In the genomic region with DNA sequence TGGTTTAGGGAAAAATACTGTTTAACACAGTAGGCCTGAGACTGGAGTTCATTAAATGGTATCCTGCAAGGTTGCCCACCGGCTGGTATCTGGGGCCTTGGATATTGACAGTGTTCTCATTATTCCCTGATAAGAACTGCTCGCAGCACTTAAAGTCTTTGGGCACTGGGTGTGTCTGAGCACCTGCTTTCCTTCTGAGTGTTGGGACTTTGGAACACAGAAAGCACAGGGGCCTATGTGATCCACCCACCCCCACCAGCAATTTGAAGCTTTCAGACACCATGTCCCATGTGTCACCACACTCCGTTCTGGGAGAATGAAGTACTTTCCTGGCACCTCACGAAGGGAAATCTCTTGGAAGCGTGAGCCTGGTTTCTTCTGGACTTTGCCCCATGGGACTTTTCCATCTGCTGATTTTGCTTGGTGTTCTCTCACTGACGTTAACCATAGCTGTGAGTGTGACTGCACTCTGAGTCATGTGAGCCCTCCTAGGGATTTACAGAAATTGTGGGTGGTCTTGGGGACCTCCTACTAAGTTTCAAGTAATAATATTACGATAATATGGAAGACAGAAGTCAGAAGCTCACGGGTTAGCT, we compare ENCODE assay signal across 24 mouse cellular contexts.
DNase-seq lines count a peak whose midpoint lies in the region; ATAC-seq and TF ChIP-seq lines count a peak whose summit lies in the region.
"Had no signal": no experiment of that assay in that cellular context is flagged by ENCODE, and none has a peak within 500 bp of the region (broad histone marks: within the 10 kb centered on the region; RNA-seq: fewer than 3 reads in every experiment).

No protein-coding gene starts in this region.

- TF ChIP-seq POLR2A in small intestine, adult 2 months (IDR thresholded peaks at IDR 0.05; ENCODE audit: low read depth, low read length) = no peak
- TF ChIP-seq POLR2A in cerebellum, adult 2 months (IDR thresholded peaks at IDR 0.05; ENCODE audit: borderline replicate concordance, insufficient read depth, low read length) = no peak

- H3K36me3 ChIP-seq in heart, embryonic 12.5 days = no peaks in the 10 kb centered on the region
- no peaks in the 10 kb centered on the region for H3K36me3 ChIP-seq in intestine, embryonic 15.5 days
- peaks cover 6% of the 10 kb centered on the region for H3K36me3 ChIP-seq in small intestine, adult 2 months (ENCODE audit: control insufficient read depth, insufficient read depth, low read length)
- H3K36me3 ChIP-seq: embryonic facial prominence, embryonic 12.5 days; forebrain, embryonic 15.5 days; G1E; heart, embryonic 13.5 days; hindbrain, embryonic 15.5 days; limb, embryonic 10.5 days; liver, embryonic 12.5 days; midbrain, embryonic 15.5 days had no signal

- H3K4me1 ChIP-seq in heart, embryonic 12.5 days (replicated peaks) = no peaks in the 10 kb centered on the region
- H3K4me1 ChIP-seq in intestine, embryonic 15.5 days (replicated peaks) = no peaks in the 10 kb centered on the region
- peaks cover 31% of the 10 kb centered on the region for H3K4me1 ChIP-seq in small intestine, adult 2 months (ENCODE audit: control insufficient read depth, insufficient read depth, insufficient read length, low read length)
- no peaks in the 10 kb centered on the region for H3K4me1 ChIP-seq in cerebellum, adult 2 months (ENCODE audit: control insufficient read depth, insufficient read depth, low read length)
- H3K4me1 ChIP-seq: forebrain, embryonic 15.5 days; hindbrain, embryonic 15.5 days; limb, embryonic 10.5 days; liver, embryonic 12.5 days; midbrain, embryonic 15.5 days had no signal

- H3K27me3 ChIP-seq in heart, embryonic 12.5 days (replicated peaks) = no peaks in the 10 kb centered on the region
- H3K27me3 ChIP-seq in intestine, embryonic 15.5 days (replicated peaks) = no peaks in the 10 kb centered on the region
- no peaks in the 10 kb centered on the region for H3K27me3 ChIP-seq in small intestine, adult 2 months (ENCODE audit: control insufficient read depth, insufficient read depth, low read length)
- no peaks in the 10 kb centered on the region; the same call in 1 of the 2 replicates for H3K27me3 ChIP-seq in cerebellum, adult 2 months (ENCODE audit: control insufficient read depth, insufficient read depth, low read length)
- H3K27me3 ChIP-seq: embryonic facial prominence, embryonic 12.5 days; forebrain, embryonic 15.5 days; heart, embryonic 13.5 days; hindbrain, embryonic 15.5 days; liver, embryonic 12.5 days; midbrain, embryonic 15.5 days had no signal

- H3K27ac ChIP-seq in heart, embryonic 12.5 days (ENCODE audit: poor library complexity, severe bottlenecking) = no peak overlapping the region
- peak overlapping the region; percentile 51 for H3K27ac ChIP-seq in layer of hippocampus, adult 2 months
- peak overlapping the region; percentile 70 for H3K27ac ChIP-seq in intestine, embryonic 15.5 days
- H3K27ac ChIP-seq in small intestine, adult 2 months (ENCODE audit: insufficient read depth, low read depth, low read length) = peak overlapping the region; percentile 90
- H3K27ac ChIP-seq in cerebellum, adult 2 months (ENCODE audit: insufficient read depth, low read length) = no peak overlapping the region
- H3K27ac ChIP-seq: embryonic facial prominence, embryonic 12.5 days; forebrain, embryonic 15.5 days; heart, embryonic 13.5 days; hindbrain, embryonic 15.5 days; limb, embryonic 10.5 days; liver, embryonic 12.5 days; midbrain, embryonic 15.5 days had no signal

- ATAC-seq in heart, embryonic 12.5 days (ENCODE audit: insufficient number of reproducible peaks, low FRiP score) = no peak
- ATAC-seq in intestine, embryonic 15.5 days = peak; percentile 93
- ATAC-seq: activated CD4-positive, CD25-positive, alpha-beta regulatory T cell, adult 4 months; forebrain, embryonic 15.5 days; liver, embryonic 12.5 days; lung, postnatal 0 days; midbrain, embryonic 15.5 days had no signal

- no peak overlapping the region for H3K4me3 ChIP-seq in heart, embryonic 12.5 days
- no peak overlapping the region for H3K4me3 ChIP-seq in layer of hippocampus, adult 2 months
- H3K4me3 ChIP-seq in intestine, embryonic 15.5 days (replicated peaks) = no peak overlapping the region
- H3K4me3 ChIP-seq in small intestine, adult 2 months (ENCODE audit: low read depth, low read length) = no peak overlapping the region
- no peak overlapping the region for H3K4me3 ChIP-seq in cerebellum, adult 2 months (replicated peaks; ENCODE audit: insufficient read depth, low read depth, low read length)
- H3K4me3 ChIP-seq: embryonic facial prominence, embryonic 12.5 days; erythroblast, embryonic 14.5 days; forebrain, embryonic 15.5 days; heart, embryonic 13.5 days; hindbrain, embryonic 15.5 days; limb, embryonic 10.5 days; liver, embryonic 12.5 days; midbrain, embryonic 15.5 days; myocyte had no signal

- no peak overlapping the region for H3K4me2 ChIP-seq in heart, embryonic 12.5 days
- no peak overlapping the region for H3K4me2 ChIP-seq in intestine, embryonic 15.5 days (replicated peaks)
- H3K4me2 ChIP-seq: embryonic facial prominence, embryonic 12.5 days; forebrain, embryonic 15.5 days; heart, embryonic 13.5 days; hindbrain, embryonic 15.5 days; liver, embryonic 12.5 days; midbrain, embryonic 15.5 days had no signal

- DNase-seq in heart, adult 8-10 months (ENCODE audit: low spot score) = peak; percentile 2
- no peak for DNase-seq in layer of hippocampus, adult 2 months (ENCODE audit: low spot score in 2 of 2)
- no peak for DNase-seq in layer of hippocampus, adult 11-12 months (ENCODE audit: low spot score)
- no peak for DNase-seq in frontal cortex, postnatal 36 days (ENCODE audit: low spot score in 2 of 2)
- DNase-seq in cerebellum, adult 2 months = no peak
- DNase-seq: adrenal gland, postnatal 10 days; cerebellum, postnatal 10 days; heart, postnatal 4 days; right cerebral cortex, postnatal 14 days had no signal

- no peak overlapping the region for H3K9ac ChIP-seq in heart, embryonic 12.5 days
- H3K9ac ChIP-seq in intestine, embryonic 15.5 days = no peak overlapping the region
- H3K9ac ChIP-seq: embryonic facial prominence, embryonic 12.5 days; forebrain, embryonic 15.5 days; heart, embryonic 13.5 days; hindbrain, embryonic 15.5 days; liver, embryonic 12.5 days; midbrain, embryonic 15.5 days had no signal

- H3K9me3 ChIP-seq in heart, embryonic 12.5 days (replicated peaks) = no peaks in the 10 kb centered on the region
- H3K9me3 ChIP-seq in intestine, embryonic 15.5 days = no peaks in the 10 kb centered on the region
- H3K9me3 ChIP-seq: embryonic facial prominence, embryonic 12.5 days; forebrain, embryonic 15.5 days; G1E; heart, embryonic 13.5 days; hindbrain, embryonic 15.5 days; limb, embryonic 10.5 days; liver, embryonic 12.5 days; midbrain, embryonic 15.5 days had no signal

- 67% methylated on average over 8 of the region's 8 CpGs for WGBS in heart, embryonic 12.5 days
- WGBS in intestine, embryonic 15.5 days = 54% methylated on average over 8 of the region's 8 CpGs
- WGBS in small intestine, adult 2 months = 23% methylated on average over 8 of the region's 8 CpGs
- 55% methylated on average over 8 of the region's 8 CpGs for WGBS in cerebellum, adult 2 months

- no peak for TF ChIP-seq CTCF in layer of hippocampus, adult 2 months (conservative IDR thresholded peaks at IDR 0.05)
- TF ChIP-seq CTCF in small intestine, adult 2 months (IDR thresholded peaks at IDR 0.05; ENCODE audit: extremely low read depth, insufficient read length, insufficient replicate concordance, low read depth, low read length) = no peak
- TF ChIP-seq CTCF in cerebellum, adult 2 months (IDR thresholded peaks at IDR 0.05; ENCODE audit: borderline replicate concordance, insufficient read depth, low read depth, low read length) = no peak

Comparison
In these comparisons a context has a peak if more than half of its experiments do, and no peak if none do; other contexts are left out.
1. H3K27ac ChIP-seq: peak in layer of hippocampus, adult 2 months (single experiment), intestine, embryonic 15.5 days (single experiment) and small intestine, adult 2 months (single experiment); none in heart, embryonic 12.5 days (single experiment) and cerebellum, adult 2 months (single experiment).